Mouse (Mus musculus) kidney, postnatal 0 days (tissue): ENCODE results near the gene Speer1. TPM values are rescaled to one million over a fixed set of nuclear protein-coding genes. Genes with fewer than 3 reads are reported as not detected.
"Not testable (repeated sequence)": the region's sequence is repeated elsewhere in the genome, so short reads cannot be mapped to it uniquely, and the experiment has no call there.

Experiments used
- ATAC-seq: fragments of 200-750 bp; cut with Nextera tagmentation; replicated peaks from 2 replicates; pipeline ENCODE4 v1.8.0; 2017; ENCODE audit warnings: low read depth, moderate number of reproducible peaks, moderate TSS enrichment, moderate library complexity; ENCODE audit not compliant: low FRiP score
- DNase-seq: peaks from one replicate; pipeline ENCODE4 v3.0.0-alpha.2; 2016; ENCODE audit warnings: low spot score
- H3K27ac ChIP-seq: fragments of 300-500 bp; sonication (generic); 2 replicates; pipeline ENCODE4 v1.5.1; 2014; ENCODE audit warnings: mild to moderate bottlenecking
- H3K27me3 ChIP-seq: fragments of 300-500 bp; sonication (generic); 2 replicates; pipeline ENCODE4 v1.6.1; 2014; ENCODE audit warnings: low read length, mixed read lengths; ENCODE audit not compliant: insufficient read depth
- H3K36me3 ChIP-seq: fragments of 300-500 bp; sonication (generic); 2 replicates; pipeline ENCODE4 v1.6.1; 2014; ENCODE audit warnings: low read length, mixed read lengths; ENCODE audit not compliant: insufficient read depth
- H3K4me1 ChIP-seq: fragments of 300-500 bp; sonication (generic); replicated peaks from 2 replicates; pipeline ENCODE4 v1.6.1; 2014; ENCODE audit warnings: antibody characterized with exemption, low read length, mixed read lengths; ENCODE audit not compliant: insufficient read depth
- H3K4me2 ChIP-seq: fragments of 300-500 bp; sonication (generic); 2 replicates; pipeline ENCODE4 v1.6.1; 2014; ENCODE audit warnings: mild to moderate bottlenecking, low read length, moderate library complexity, mixed read lengths
- H3K4me3 ChIP-seq: fragments of 300-500 bp; sonication (generic); replicated peaks from 2 replicates; pipeline ENCODE4 v1.5.1; 2014; ENCODE audit warnings: low read depth, low read length
- H3K9ac ChIP-seq: fragments of 300-500 bp; sonication (generic); 2 replicates; pipeline ENCODE4 v1.6.1; 2014; ENCODE audit warnings: low read depth, low read length
- H3K9me3 ChIP-seq: fragments of 300-500 bp; sonication (generic); replicated peaks from 2 replicates; pipeline ENCODE4 v1.6.1; 2016; ENCODE audit warnings: low read length, inconsistent platforms, mixed read lengths
- WGBS: fragments of 180-500 bp; shearing (Covaris S2); extraction: QIAGEN DNeasy Blood & Tissue Kit; methylation state at CpG from one replicate; pipeline ENCODE4 v1.1.7; 2014; 5-methylcytosine and 5-hydroxymethylcytosine counted together
- polyA plus RNA-seq: library from polyadenylated mRNA; unstranded; fragments of >200 nt; fragmentation: Nextera tagmentation; extraction: Ambion mirVana; gene quantifications from 2 replicates; pipeline ENCODE4 v1.2.1, GENCODE M21; 2015

Speer1 gene
- polyA plus RNA-seq = not detected in 2 replicates

DNA sequence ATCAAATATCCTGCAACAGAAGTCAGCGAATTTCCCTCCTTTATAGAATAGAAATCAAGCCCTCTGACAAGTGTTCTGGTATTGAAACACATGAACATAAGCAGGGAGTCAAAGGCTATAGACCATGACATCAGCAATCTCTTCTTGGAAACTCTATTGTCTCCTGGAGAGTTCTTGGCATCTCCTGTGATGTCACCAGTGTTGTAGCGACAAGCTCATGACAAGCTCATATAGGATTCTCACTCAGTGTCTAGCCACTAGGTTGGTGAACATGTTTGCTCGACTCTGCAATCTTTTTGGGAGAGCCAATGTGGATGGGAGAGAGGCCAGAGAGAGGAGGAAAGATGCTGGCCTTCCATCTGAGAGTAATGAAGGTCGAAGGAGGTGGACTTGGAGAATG, at the start of gene Speer1:
Gene Speer1 (plus strand): TSS at position 301 of the 400 bp plus-strand sequence.
- WGBS = 56% methylated on average over 1 of the region's 4 CpGs
- not testable (repeated sequence) for H3K27ac ChIP-seq, H3K9ac ChIP-seq, H3K4me3 ChIP-seq, H3K4me2 ChIP-seq, H3K36me3 ChIP-seq, H3K27me3 ChIP-seq, H3K4me1 ChIP-seq, H3K9me3 ChIP-seq, ATAC-seq, DNase-seq

Other genes starting within 250 kb of the Speer1 start
- not detected in 2 replicates for gene Gm8879, start 213.9 kb upstream of the Speer1 start, polyA plus RNA-seq
- gene Gm5861, start 158.4 kb upstream of the Speer1 start, polyA plus RNA-seq = not detected in 2 replicates
- gene Gm8890, start 85.5 kb upstream of the Speer1 start, polyA plus RNA-seq = not detected in 2 replicates
- not detected in 2 replicates for gene Gm8897, start 74.9 kb downstream of the Speer1 start, polyA plus RNA-seq
- not detected in 2 replicates for gene Gm8906, start 161.2 kb downstream of the Speer1 start, polyA plus RNA-seq